Mouse (Mus musculus): ENCODE data around the gene Ehhadh. TPM values are rescaled to one million over a fixed set of nuclear protein-coding genes. Genes with fewer than 3 reads are reported as not detected.

The Ehhadh gene
- total and polyA plus RNA-seq, 3 experiments = 5.3 to 6.6 TPM; not detected in 1

- Histone ChIP-seq H3K9me3 (replicated peaks; ENCODE audit: insufficient read depth, low read length) (no peaks in the 10 kb centered on the region), H3K27me3 (ENCODE audit: control insufficient read depth in 1 of 2, insufficient read depth in 2 of 2, low read length in 2 of 2) (no peaks in the 10 kb centered on the region), H3K79me2 (ENCODE audit: control insufficient read depth, insufficient read depth, low read length, poor library complexity) (no peaks in the 10 kb centered on the region), H3K4me1 (ENCODE audit: control insufficient read depth in 1 of 2, insufficient read depth in 2 of 2, low read length in 2 of 2) (peaks cover 1 to 2% of the 10 kb centered on the region in 2 experiments; a peak in 2 of 4 replicates), H3K4me3 (ENCODE audit: control insufficient read depth in 1 of 2, insufficient read depth in 1 of 2, low read depth in 2 of 2, low read length in 2 of 2) (no peak overlapping the region), H3K36me3 (ENCODE audit: control insufficient read depth in 1 of 2, insufficient read depth in 2 of 2, low read length in 2 of 2) (peaks cover 0 to 4% of the 10 kb centered on the region in 2 experiments; a peak in 2 of 4 replicates), H3K27ac (ENCODE audit: control insufficient read depth, low read depth, low read length) (no peak overlapping the region), H3K9ac (ENCODE audit: control insufficient read depth, low read depth, low read length, poor library complexity, severe bottlenecking) (no peak overlapping the region)
- no peak for DNase-seq (ENCODE audit: low read depth, low spot score)
- TF ChIP-seq ZKSCAN1 (IDR thresholded peaks at IDR 0.05; ENCODE audit: low read depth, low read length) (no peak), MYB (IDR thresholded peaks at IDR 0.05; ENCODE audit: low read depth, low read length) (no peak), HCFC1 (IDR thresholded peaks at IDR 0.05; ENCODE audit: low read depth, low read length) (no peak), MEF2A (IDR thresholded peaks at IDR 0.05; ENCODE audit: extremely low read depth, insufficient replicate concordance, low read depth, low read length, poor library complexity, severe bottlenecking) (no peak), MAFK (IDR thresholded peaks at IDR 0.05; ENCODE audit: borderline replicate concordance, low read depth, low read length) (no peak)
These were observed 1.3 kb downstream of the Ehhadh start for GRCm38 (mm10) chr16:21786317-21786716.

GRCm38 (mm10) chr16:21785000-21785399 is 2.6 kb downstream of the Ehhadh start:
- no peaks in the 10 kb centered on the region for H3K9me3 ChIP-seq (replicated peaks; ENCODE audit: insufficient read depth, low read length)
- H3K79me2 ChIP-seq (ENCODE audit: control insufficient read depth, insufficient read depth, low read length, poor library complexity) = no peaks in the 10 kb centered on the region
- no peaks in the 10 kb centered on the region for H3K36me3 ChIP-seq (ENCODE audit: control insufficient read depth in 1 of 2, insufficient read depth in 2 of 2, low read length in 2 of 2)
- no peak for DNase-seq (ENCODE audit: low read depth, low spot score)
- peaks cover 0 to 2% of the 10 kb centered on the region in 2 experiments; a peak in 1 of 4 replicates for H3K4me1 ChIP-seq (ENCODE audit: control insufficient read depth in 1 of 2, insufficient read depth in 2 of 2, low read length in 2 of 2)
- TF ChIP-seq HCFC1 (IDR thresholded peaks at IDR 0.05; ENCODE audit: low read depth, low read length) = no peak
- TF ChIP-seq SMC3 (IDR thresholded peaks at IDR 0.05; ENCODE audit: low read depth, low read length) = no peak
- no peak for TF ChIP-seq MYB (IDR thresholded peaks at IDR 0.05; ENCODE audit: low read depth, low read length)
- TF ChIP-seq MYC (IDR thresholded peaks at IDR 0.05; ENCODE audit: low read depth, low read length) = no peak
- no peak for TF ChIP-seq MXI1 (IDR thresholded peaks at IDR 0.05; ENCODE audit: low read depth, low read length)
- no peak for TF ChIP-seq EP300 (IDR thresholded peaks at IDR 0.05; ENCODE audit: low read depth in 1 of 2, low read length in 2 of 2)
- TF ChIP-seq POLR2AphosphoS5 (IDR thresholded peaks at IDR 0.05; ENCODE audit: borderline replicate concordance, low read depth, low read length) = no peak
- no peak for TF ChIP-seq NELFE (IDR thresholded peaks at IDR 0.05; ENCODE audit: low read depth, low read length)
- TF ChIP-seq ZC3H11A (IDR thresholded peaks at IDR 0.05; ENCODE audit: low read depth, low read length) = no peak
- no peak for TF ChIP-seq SIN3A (IDR thresholded peaks at IDR 0.05; ENCODE audit: low read length)
- TF ChIP-seq TAL1 (IDR thresholded peaks at IDR 0.05; ENCODE audit: low read length) = no peak
- TF ChIP-seq UBTF (IDR thresholded peaks at IDR 0.05; ENCODE audit: borderline replicate concordance, insufficient read depth, low read depth, low read length) = no peak
- no peak for TF ChIP-seq ZNF384 (IDR thresholded peaks at IDR 0.05; ENCODE audit: low read depth, low read length)
- no peak overlapping the region for H3K4me3 ChIP-seq (ENCODE audit: control insufficient read depth in 1 of 2, insufficient read depth in 1 of 2, low read depth in 2 of 2, low read length in 2 of 2)
- no peak overlapping the region for H3K27ac ChIP-seq (ENCODE audit: control insufficient read depth, low read depth, low read length)
- no peaks in the 10 kb centered on the region for H3K27me3 ChIP-seq (ENCODE audit: control insufficient read depth in 1 of 2, insufficient read depth in 2 of 2, low read length in 2 of 2)
- no peak overlapping the region for H3K9ac ChIP-seq (ENCODE audit: control insufficient read depth, low read depth, low read length, poor library complexity, severe bottlenecking)

All from MEL (cell line).